Mouse (Mus musculus): ENCODE measurements around the gene Mob1b.
"Not testable (repeated sequence)": the region's sequence is repeated elsewhere in the genome, so short reads cannot be mapped to it uniquely, and the experiment has no call there.

The Mob1b gene

DNA sequence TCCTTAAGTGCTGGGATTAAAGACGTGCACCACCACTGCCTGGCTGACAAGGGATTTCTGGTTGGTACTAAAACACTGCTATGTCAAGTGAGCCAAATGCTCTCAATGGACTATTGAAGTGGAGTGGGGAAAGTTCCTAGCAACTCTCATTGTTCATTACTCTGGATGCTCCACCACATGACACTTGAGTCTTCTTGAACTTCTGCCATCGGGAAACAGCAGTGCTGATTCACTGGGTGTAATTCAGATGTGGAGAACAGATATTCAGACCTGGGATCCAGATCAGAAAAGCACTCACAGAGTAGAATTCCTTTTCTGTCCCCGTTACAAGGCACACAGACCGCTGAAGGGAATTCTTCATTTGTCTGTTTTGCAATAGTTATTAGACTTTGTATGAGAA is 17.1 kb upstream of the Mob1b start:
- DNase-seq, result no peak

DNA sequence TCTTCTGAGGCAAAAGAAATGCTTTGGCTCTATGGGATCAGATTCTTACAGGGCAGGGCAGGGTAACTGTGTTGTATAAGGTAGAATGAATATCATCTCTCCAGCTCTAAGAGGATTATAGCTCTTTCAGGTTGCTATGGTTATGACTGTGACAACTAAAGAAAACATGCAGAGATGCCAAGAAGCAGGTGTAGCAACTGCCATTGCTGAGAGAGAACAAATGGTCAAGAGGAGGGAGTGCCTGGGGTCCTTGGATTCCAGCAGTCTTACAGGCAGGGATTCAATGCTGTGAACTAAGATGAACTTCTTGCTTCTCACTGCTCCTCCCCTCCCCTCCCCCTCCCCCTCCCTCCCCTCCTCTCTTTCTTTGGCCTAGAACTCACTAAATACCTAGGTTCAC is 9.5 kb upstream of the Mob1b start:
- no peak for DNase-seq

DNA sequence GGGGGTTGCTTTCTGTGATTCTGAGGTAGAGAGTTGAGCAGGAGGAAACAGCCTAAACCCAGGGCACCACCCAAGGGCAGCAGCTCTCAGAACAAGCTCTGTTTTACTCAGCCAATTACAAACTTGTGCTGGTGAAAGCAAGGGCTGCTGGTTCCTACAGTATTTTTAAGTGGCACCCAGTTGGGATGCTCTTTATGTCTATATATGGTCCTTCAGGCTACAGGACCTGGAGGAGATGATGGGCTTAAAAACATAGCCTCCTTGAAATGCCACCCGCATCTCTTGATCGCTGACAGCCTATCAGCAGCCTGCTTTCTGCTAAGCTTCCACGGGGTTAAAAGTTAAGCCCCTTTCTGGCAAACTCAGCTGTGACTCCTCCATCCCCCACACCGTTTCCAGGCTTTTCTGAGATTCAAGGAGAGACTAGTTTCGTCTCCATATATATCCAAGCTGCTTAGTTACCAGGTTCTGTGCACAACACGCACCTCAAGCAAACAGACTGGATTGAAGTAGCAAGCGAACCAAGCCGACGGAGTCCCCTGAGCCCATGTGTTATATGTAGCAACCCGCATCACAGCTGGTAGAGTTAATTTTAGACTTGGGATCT is 8.9 kb upstream of the Mob1b start:
- no peak for DNase-seq

DNA sequence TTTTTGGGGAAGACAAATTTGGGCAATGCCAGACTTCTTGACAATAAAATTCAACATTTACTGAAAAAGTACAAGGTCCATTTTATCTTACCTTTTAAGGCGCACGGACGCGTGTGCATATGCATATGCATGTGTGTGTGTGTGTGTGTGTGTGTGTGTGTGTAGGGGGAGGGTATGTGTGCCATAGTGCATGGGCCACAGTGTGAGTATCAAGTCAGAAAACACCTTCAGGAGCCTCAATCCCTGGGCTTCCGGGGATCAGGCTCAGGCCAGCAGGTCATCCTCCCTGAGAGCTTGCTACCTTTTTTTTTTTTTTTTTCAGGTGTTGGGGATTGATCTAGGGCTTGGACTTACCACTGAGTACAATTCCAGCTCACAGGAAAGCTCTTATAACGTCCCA is 8.3 kb upstream of the Mob1b start:
- DNase-seq, result no peak

DNA sequence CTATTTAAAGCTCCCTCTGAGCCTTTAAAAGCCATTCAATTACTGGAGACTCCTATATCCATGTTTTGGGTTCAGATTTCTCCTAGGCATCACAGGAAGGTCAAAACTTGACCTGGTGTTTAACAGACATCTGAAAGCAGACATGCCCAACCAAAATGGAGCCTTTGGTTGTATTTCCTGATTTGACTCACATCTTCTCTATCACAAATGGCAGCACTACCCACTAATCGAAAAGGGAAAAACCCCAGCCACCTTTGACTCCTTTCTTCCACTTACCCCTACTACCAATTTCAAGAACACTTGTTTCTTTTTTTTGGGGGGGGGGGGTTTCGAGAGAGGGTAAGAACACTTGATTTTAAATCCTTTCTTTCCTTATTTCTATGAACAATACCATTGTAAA is 3.7 kb upstream of the Mob1b start:
- DNase-seq, result no peak

DNA sequence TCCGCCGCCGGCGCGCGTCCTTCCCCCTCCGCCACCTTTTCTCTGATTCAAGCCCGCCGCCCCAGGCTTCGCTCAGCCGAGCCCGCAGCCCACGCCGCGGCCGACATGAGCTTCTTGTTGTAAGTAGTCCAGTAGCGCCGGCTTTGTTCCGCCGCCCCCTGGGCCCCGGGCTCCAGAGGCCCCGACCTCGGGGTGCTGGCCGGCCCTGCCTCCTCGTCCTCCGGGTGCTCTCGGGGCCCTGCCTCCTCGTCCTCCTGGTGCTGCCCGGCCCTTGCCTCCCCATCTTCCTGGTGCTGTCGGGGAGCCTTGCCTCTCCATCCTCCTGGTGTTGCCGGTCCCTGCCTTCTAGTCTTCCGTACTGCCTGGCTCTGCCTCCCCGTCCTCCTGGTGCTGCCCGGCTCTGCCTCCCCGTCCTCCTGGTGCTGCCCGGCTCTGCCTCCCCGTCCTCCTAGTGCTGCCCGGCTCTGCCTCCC is 384 bp downstream of the Mob1b start:
- DNase-seq, result no peak

DNA sequence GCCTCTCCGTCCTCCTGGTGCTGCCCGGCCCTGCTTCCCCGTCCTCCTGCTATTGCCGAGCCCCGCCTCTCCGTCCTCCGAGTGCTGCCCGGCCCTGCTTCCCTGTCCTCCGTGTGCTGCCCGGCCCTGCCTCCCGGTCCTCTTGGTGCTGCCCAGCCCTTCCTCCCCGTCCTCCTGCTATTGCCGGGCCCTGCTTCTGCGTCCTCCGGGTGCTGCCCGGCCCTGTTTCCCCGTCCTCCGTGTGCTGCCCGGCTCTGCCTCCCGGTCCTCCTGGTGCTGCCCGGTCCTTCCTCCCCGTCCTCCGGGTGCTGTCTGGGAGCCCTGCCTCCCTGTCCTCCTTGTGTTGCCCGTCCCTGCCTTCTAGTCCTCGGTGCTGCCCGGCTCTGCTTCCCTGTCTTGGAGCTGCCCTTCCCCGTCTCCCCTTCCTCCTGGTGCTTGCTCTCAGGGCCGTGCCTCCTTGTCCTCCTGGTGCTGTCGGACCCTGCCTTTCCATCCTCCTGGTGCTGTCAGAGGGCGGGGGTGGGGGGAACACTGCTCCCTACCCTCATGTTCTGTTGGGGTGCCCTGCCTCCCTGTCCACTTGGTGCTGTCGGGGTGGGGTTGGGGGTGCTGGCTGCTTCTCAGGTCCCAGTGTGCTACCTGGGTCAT is 1.0 kb downstream of the Mob1b start:
- peak; percentile 28 for DNase-seq

DNA sequence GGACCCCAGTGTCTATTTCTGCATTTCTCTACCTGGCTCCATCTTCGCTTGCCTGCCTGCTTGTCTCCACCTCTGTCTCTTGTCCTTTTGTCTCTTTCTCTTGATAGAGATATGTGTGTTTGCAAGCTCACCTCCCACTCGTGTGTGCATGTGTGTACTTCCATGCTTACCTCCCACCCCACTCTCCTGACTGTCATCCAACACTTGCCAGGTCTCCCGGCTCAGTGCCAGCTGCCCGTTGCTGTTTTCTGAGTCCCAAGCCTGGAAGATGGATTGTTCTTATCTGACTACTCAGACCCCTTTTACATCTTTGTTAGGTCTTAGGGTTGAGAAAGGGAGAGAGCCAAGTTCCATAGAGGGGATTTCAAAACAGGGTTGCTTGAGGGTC is 1.6 kb downstream of the Mob1b start:
- no peak for DNase-seq

DNA sequence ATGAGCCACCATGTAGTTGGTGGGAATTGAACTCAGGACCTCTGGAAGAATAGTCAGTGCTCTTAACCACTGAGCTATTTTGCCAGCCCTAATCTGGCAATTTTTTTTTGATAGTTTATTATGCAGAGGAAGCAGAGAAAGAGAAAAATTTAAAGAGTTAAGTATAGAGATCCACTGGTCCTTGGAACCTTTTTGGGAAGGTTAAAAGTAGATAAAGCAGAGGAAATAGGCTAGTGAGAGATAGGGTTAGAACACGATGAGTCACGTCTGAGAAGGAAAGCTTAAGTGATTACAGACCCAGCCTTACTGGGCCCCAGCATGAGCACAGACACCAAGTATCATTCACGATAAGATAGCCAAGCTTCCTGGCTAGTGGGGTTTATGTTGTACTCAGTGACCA is 3.4 kb downstream of the Mob1b start:
- no peak for DNase-seq

DNA sequence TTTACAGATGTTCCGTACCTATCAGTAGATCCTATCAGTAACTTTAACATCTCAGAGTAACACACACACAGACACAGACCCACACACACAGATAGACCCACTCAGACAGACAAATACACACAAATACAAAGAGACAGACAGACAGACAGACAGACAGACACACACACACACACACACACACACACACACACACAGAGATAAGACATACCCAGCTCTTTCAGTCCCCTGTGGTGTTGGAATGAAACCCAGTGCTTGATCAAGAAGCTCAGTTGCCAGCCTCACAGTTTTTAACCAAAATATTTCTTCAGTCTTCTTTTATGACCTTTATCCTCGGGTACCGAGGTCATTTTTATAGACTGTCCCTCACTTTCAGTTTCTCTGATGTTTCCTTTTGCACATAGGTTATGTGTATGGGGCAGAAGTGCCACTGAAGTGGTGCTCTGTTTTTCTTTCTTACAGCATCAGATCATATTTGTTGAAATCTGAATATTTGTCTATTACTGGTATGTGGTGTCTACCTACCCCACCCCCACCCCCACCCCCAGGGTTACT is 7.0 kb downstream of the Mob1b start:
- DNase-seq, result no peak

DNA sequence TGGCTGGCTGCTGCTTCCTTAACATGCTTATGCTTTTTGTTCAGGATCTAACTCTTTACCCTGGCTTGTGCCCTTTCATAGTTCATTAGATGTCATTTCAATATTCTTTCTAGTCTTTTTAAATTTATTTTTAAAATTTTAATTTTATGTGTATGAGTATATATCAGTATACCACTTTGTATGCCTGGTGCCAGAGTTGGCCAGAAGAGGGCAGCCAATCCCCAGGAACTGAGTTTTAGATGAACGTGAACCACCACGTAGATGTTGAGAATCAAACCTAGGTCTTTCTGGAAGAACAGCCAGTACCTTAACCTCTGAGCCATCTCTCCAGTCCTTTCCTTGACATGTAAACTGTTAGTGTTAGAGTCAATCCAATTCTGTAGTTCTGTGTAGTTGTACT is 14.1 kb downstream of the Mob1b start:
- DNase-seq, result peak; percentile 76

DNA sequence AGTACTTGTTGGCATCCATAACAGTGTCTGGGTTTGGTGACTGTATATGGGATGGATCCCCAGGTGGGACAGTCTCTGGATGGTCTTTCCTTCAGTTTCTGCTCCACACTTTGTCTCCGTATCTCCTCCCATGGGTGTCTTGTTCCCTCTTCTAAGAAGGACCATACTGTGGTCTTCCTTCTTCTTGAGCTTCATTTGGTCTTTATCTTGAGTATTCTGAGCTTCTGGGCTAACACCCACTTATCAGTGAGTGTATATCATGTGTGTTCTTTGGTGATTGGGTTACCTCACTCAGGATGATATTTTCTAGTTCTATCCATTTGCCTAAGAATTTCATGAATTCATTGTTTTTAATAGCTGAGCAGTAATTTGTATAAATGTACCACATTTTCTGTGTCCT is 20.4 kb downstream of the Mob1b start:
- not testable (repeated sequence) for DNase-seq

DNA sequence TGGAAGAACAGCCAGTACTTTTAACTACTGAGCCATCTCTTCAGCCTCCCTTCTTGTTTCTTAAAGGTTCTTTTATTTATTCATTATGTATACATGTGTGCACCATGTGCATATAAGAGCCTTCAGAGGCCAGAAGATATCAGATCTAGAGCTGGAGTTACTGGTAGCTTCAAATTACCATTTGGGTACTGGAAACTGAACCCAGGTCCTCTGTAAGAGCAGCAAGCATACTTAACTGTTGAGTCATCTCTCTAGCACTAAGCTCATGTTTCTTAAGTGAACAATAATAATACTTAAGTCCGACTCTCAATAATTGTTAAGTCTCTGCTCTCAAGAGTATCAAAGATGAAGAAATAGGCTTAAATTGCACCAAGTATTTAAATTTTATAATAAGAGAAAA is 27.1 kb downstream of the Mob1b start:
- no peak for DNase-seq

DNA sequence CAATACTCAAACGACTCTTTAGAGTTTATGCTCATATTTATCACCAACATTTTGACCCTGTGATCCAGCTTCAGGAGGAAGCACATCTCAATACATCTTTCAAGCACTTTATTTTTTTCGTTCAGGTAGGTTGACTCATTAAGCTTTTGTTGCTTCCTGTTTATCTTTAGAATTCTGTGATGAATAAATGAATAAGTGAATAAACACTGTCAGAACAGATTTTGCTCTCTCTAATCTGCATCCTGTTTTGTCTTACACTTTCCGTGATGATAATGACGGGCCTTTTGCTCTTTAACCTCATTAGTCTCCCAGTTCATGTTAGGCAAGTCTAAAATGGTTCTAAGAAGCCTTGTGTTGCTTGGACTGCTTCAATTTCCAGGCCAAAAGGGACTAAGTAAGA is 32.5 kb downstream of the Mob1b start:
- DNase-seq, result no peak

DNA sequence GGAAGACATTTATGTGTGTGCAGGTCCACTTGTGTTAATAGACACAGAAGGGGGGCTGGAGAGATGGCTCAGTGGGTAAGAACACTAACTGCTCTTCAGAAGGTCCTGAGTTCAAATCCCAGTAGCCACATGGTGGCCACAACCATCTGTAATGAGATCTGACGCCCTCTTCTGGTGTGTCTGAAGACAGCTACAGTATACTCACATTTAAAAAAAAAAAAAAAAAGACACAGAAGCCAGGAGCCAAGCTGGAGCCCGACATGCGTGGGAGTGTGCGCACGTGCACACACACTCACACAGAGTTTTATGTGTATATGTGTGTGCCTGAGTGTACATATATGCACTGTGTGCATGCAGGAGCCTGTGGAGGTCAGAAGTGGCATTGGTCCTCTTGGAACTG is 42.0 kb downstream of the Mob1b start:
- no peak for DNase-seq

DNA sequence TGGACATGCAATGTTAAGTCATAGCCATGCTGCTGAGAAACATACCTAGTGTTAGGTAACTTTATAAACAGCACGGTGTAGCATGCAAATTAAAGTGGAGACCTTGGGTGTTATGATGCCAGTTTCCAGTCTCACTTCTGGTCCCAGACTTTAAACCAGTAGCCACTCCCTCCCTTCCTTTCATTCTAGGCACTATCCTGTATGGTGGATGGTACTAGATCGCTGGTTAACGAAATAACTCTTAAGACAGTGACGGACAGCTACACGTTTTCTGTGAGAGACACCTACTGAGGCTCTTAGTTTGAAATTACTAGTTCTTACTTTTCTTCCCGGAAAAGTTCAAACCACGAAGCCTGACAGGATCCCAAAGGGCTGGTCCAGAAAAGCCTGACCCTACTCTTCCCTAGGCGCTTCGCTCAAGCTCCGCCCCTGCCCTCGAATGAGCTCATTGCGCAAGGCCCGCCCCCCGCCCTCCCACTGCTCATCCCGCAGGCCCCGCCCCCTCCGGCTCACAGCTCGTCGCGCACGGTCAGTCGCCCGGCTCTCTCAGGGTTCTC is 43.9 kb downstream of the Mob1b start:
- DNase-seq, result no peak

DNA sequence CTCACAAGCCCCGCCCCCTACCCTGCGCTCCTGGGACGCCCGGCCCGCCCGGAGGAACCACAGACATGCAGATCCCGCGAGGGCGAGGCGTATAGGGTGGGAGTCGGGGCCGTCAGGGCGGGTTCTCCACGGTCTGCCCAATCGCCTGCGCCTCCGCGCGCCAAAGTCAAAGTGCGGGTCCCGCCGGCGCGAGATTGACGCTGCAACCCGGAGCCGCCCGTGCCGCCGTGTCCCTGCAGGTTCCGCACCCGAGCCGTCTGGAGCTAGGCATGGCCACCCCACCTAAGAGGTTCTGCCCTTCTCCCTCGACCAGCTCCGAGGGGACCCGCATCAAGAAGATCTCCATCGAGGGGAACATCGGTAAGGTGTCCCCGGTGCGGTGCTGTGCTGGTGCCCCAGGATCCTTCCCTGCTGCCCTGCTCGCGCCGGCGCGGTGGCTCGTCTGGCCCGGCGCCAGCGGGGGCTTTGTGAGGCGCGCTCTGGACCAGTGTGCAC is 44.4 kb downstream of the Mob1b start, which contains the start of gene Dck:
TSS of gene Dck (plus strand) at position 10 of the 495 bp plus-strand sequence.
- DNase-seq, result peak; percentile 100

DNA sequence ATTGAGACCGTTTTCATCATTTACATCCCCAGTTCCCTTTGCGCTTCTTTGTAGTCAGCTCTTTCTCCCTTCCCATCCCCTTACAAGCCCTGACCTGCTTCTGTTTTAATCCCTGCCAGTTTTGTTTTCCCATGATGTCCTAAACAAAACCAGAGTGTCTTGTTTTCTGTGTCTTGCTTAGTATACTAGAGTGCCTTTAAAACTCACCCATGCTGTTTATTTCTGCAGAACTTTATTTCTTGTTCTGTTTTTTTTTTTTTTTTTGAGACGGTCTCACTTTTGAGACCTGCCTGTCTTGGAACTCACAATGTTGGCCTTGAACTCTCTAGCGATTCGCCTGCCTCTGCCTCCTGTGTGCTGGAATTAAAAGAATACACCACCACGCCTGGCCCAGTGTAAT is 44.9 kb downstream of the Mob1b start:
- DNase-seq, result no peak

DNA sequence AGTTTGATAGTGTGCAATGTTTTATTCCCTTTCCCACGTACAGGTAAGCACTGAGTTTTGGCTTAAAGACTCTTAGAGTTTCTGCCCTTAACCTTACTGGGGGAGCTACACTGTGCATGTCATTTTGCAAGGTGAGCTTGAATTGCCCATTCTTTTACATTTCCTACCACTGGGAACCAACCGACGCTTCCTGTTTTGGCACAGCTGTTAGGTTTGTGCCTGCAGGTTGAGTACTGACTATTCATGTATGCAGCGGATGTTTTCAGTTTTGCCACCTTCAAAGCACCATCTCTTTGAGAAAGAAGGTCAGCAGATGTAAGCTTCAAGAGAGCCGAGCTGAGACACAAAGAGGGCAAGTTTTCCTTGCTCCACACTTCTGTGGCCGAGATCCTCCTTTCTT is 45.5 kb downstream of the Mob1b start:
- peak; percentile 78 for DNase-seq

DNA sequence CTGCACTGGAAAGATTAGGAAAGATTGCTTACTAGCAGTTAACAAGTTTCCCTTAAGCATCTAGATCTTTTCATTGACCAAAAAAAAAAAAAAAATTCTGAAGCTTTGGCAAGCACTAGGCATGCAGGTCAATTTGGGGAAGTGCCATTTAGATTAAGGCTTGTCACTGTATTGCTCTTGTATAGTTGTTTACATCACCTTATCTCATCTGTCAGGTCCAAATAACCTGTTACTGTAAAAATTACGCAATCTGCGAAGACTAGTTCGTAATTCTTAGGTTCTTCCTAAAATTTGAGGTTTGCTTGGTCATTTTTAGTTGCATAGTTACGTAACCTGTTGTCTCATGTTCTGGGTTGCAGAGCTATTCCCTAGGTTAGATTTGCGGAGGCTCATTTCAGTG is 46.2 kb downstream of the Mob1b start:
- no peak for DNase-seq

DNA sequence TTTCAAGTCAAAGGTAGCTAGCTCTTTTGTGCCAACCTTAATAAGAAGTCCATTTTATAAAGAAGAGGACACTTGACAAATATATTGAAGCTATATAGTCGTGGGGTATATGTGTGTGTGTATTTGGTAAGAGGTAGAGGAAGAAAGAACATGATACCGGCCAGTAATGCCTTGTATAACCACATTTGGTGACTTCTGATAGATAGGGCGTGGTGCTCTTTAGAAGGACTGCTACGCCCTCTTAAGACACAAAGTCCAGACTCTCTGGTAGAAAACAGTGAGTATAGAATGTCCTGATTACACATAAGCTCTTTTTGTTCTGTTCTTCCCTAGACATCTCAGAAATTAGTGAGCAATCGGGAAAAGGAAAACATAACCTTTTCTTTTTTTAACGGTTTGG is 47.5 kb downstream of the Mob1b start:
- no peak for DNase-seq

DNA sequence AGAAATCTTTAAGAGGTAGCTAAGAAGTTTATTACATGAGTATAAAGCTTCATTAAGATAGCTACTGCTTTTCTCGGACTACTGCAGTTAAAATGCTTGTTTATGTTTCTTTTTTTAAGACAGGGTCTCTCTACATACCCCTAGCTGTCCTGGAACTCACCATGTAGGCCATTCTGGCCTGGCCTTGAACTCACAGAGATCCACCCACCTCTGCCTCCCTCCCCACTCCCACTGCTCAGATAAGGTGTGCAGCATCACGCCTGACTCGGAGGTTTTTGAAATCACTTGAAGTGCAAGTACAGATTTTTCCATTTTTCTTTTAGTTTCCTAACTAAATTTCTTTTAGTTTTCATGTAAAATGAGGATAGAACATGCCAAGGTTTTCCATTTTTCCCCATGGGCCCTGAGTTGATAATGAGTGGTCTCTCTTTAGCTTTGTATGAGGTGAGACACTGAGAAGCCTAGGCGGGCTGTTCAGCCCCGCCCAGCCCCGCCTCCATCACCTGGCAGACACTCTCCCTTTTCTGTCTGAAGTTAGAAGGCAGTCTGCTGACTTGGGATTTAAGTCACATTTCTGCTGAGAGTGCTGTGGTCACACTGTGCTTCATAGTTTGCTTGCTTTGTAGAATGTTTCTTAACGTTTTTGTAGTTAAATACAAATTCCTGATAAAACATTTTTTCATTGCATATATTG is 61.6 kb downstream of the Mob1b start:
- no peak for DNase-seq

DNA sequence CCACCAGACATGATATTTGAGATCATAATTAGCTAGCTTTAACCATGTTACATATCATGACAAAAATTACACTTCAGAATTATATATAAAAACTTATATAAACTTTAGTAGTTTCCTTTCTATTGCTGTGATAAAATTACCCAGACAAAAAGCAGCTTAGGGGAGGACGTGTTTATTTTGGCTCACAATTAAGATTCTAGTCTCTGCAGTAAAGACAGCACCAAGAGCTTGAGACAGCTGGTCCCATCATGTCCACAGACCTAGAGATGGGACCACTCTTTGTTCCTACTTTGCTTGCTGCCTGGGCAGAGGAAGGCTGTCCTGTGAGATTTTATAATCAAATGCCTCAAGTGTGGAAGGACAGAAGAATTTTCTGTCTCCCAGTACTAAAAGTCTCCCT is 64.4 kb downstream of the Mob1b start:
- DNase-seq, result no peak

DNA sequence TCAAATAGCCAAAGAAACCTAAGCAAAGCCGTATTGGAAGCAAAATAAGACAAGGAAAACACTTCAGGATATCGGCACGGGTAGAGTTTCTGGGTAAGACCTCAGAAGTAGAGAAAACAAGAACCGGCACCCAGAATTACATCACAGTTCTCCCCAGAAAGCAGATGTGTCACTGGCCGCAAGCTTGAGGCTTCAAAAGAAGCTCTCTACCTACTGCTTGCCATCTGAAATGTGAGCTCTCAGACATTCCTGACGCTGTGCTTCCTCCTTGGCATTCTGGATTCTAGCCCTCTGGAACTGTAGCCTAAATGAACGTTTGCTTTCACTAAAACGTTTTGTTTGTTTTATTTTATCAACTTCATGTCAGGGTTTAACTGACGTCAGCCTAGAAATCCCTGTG is 70.0 kb downstream of the Mob1b start:
- no peak for DNase-seq
